Mouse (Mus musculus) monocyte, adult 5-6 weeks (primary cell): ENCODE measurements around the gene Dync1h1. TPM values are rescaled to one million over a fixed set of nuclear protein-coding genes. Genes with fewer than 3 reads are reported as not detected.
A peak's percentile ranks its signal among the peaks of the same experiment; 100 is the strongest.

Experiments used
- ATAC-seq: fragments of 153-309, 156-312 bp; replicated peaks from 2 replicates; pipeline ENCODE4 v1.8.0; 2017; ENCODE audit warnings: mild to moderate bottlenecking; ENCODE audit not compliant: low TSS enrichment, insufficient number of reproducible peaks, severe bottlenecking, poor library complexity, low FRiP score
- total RNA-seq: library from RNA; stranded (forward); fragments of 200-1000, 200-491, 200-594 nt; gene quantifications from 3 replicates; pipeline ENCODE4 v1.2.3, GENCODE M21; 2017

The Dync1h1 gene
- 122 to 194 TPM (median 132 TPM) in 3 replicates for total RNA-seq

DNA sequence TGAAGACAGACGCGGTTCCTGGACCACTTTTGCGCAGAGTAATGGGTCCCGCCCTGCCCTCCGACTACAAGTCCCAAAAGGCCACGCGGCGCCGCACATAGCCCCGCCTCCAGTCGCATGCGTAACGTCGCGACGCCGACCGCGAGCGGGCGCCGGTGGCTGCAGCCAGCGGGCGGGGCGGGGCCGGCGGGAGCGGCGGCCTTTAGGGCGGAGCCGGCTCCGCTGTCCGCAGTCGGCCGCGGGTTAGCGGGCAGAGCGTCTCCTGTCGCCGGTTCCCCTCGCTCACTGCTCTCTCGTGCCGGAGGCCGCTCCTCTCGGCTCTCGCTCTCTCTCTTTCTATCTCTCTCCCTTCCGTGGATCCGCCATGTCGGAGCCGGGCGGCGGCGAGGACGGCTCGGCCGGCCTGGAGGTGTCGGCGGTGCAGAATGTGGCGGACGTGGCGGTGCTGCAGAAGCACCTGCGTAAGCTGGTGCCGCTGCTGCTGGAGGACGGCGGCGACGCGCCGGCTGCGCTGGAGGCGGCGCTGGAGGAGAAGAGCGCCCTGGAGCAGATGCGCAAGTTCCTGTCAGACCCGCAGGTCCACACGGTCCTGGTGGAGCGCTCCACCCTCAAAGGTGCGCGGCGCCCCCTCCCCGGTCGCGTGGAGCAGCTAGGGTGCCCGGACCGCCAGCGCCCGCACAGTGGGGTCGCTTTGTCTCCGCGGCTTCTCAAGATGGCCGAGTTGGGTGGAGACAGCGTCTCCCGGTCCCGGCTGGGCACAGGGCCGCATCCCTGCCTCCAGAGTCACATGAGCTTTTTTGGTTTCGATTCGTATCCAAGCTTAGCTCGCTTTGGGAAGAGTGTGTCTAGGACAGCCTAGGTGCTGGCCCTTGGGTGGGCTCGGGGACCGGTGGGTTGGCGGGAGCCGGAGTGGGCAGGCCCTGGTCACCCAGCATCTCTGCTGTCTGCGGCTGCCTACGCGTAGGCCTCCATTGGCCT is at the start of gene Dync1h1:
TSS of gene Dync1h1 (plus strand) at position 212 of the 978 bp plus-strand sequence.
- ATAC-seq = peak; percentile 84

DNA sequence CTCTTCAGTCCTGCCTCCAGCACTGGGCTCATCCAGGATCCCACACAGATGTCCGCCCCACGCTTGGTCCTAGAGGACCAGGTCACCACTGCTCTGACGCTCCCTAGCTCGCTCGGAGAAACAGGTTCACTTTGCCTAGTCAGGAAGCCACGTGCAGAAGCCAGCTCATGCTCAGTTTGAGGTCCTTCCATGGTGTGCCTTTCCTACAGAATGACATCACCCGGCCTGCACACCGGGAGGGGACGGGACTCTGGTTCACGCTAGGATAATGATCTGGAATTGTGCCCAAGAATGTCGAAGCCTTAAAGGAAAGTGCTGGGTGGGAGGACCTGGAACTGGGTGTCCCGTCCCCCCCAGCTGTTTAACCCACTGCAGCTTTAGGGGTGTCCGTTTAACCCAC is 49.1 kb upstream of the Dync1h1 start:
- ATAC-seq = no peak

DNA sequence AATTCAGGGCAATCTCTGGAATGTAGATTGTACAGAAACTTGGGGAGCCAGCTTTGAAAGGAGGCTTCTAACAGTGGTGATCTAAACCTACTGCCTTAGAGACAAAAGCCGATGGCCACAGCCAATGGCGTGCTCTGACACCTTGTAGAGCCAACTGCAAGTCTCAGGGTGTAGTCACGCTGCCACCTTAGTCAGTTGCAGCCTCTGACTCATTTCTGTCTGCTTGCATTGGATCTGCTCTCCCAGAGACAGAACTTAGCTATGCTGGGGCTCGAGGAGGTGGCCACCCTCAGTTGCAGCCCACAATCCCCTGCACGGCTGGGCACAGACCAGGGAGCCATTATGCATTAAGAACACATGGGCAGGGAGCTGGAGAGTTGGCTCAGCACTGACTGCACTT is 47.9 kb upstream of the Dync1h1 start:
- ATAC-seq = no peak

DNA sequence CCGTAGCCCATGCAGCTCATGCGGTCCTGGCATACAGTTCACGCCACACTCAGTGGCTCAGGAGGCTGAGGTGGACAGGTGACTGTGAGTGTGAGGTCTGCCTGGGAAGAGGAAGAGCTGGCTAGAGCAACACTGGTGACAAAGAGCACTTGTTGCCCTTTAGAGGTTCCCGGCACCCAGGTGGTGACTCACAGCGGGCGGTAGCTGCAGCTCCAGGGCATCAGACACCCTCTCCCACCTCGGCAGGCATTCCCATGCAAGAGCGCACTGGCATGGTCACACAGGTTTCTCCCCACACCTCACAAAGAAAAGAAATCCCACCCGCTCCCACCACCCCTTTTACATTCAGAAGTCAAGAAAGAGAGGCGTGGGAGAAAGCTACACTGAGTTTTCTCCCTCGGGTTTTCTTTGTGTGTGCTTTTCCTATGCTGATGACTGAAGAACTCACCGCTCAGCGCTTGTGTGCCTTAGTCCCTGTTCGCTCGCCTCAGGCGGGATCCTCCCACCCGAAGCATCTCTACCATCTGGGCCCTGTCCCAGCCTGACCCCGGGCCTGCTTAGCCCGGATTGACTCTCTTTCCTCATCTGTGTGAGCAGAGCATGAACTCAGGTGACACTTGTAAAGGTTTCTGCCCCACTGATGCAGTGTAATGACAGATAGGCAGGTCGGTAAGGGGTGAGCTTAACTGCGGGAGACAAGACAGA is 45.6 kb upstream of the Dync1h1 start:
- no peak for ATAC-seq

DNA sequence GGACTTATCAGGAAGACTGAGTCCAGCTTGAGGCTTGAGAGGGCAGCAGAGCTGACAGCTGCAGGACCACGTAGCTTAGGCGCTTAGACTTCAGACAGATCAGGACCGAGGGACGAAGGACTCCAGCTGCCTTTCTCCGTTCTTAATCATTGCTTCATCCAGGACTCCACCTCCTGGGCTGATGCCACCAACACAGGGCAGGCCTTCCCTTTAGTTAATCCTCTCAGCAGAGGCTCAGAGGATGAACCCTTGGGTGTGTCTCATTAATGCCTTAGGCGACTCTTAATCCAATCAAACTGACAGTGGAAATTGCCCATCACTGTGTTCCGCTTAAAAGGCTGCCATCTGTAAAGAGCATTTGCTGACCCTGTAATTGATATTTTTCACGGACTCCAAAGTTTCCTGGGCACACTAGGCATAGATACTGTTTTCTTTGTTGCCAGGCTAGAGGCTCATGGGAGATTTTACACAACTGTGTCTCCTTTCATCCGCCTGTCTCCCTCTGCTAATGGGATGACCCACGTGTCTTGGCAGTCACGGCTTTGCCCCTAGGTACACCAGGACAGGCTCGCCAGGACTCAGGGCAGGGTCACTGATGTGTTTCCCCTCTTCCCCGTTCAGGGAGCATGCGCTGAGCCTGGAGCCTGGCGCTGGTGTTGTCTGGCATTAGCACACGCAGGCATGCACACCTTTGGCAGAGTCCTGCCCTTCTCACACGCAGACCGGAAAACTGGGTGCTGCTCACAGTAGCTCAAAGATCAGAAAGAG is 44.2 kb upstream of the Dync1h1 start:
- no peak for ATAC-seq

DNA sequence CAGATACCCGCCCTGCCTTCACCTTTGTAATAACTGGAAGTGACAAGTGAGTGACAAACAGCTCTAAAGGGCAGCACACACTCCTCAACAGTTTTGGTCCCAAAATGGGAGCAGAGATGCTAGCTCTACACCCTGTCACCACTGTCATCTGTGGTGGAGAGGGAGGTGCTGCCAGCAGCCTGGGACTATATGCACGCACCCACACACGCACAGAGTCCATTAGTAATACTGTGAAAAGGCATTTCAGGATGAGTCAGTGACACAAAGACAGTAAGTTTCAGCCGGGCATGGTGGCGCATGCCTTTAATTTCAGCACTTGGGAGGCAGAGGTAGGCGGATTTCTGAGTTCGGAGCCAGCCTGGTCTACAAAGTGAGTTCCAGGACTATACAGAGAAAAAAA is 43.1 kb upstream of the Dync1h1 start:
- no peak for ATAC-seq

DNA sequence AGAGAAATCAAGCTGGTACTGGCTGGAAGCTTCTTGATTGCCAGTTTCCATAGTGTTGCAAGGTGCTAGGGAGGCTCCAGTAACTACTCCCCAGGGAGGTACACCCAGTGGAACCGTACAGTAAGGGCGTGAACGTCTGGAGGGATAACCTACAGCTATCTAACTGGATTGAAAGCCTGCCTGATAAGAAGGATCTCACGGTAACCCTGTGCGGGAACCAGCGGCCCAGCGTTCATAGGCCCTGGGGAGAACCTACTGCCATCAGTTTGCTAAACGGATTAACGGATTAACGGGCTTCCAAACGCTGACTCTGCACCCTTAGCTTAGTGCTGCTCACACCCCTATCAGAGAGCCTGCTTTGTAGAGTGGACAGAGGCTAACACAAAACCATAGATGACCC is 37.9 kb upstream of the Dync1h1 start:
- no peak for ATAC-seq

DNA sequence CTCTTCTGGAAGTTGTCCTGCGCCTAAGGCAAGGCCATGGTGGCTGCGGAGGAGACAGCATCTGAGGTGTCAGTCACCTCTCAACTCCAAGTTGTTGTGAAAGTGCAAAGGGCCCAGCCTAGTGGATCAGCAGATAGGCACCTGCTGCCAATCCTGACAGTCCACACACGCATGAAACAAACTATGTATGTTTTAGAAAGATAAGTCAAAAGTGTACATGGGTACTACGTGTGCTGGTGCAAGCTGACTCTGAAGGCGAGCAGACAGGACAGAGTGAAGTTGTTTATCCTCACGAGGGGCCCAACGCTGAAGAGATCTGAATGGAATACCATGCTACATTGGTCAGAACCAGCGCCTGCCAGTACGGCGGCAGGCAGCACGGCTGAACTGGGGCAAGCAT is 36.4 kb upstream of the Dync1h1 start:
- no peak for ATAC-seq

DNA sequence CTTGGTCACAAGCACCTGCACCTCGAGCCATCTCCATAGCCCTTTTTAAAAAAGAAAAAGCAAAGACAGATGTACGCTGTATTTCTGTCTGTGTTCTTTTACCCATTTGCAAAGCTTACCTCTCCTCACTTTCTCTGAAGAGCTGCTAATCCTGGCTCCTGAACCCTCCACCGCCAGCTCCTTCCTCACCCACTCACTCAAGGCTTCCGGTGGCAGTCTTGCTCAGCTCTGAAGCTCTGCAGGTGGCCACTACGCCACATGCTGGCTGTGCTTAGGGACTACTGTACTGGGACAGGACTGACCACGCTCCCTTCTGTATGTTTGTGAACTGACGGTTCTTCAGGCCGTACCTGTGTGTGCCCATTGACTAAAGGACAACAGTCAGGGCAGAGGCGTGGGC is 34.9 kb upstream of the Dync1h1 start:
- ATAC-seq = no peak

DNA sequence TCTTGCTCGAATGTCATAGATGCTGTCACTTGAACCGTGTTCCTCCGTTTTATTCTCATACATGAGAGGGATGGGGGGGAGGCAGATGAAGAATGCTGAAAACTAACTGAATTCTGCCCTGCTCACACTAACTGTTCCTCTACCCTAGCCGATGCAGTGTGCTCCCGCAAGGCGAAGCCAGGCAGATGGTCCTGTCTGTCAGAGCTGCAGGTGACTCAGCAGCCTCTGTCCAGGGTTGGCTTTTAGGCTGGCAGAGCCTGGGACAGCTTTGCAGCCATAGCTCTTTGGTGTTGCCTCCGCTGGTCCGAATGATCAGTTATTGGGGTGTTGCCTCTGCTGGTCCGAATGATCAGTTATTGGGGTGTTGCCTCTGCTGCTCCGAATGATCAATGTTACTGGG is 30.2 kb upstream of the Dync1h1 start:
- no peak for ATAC-seq

DNA sequence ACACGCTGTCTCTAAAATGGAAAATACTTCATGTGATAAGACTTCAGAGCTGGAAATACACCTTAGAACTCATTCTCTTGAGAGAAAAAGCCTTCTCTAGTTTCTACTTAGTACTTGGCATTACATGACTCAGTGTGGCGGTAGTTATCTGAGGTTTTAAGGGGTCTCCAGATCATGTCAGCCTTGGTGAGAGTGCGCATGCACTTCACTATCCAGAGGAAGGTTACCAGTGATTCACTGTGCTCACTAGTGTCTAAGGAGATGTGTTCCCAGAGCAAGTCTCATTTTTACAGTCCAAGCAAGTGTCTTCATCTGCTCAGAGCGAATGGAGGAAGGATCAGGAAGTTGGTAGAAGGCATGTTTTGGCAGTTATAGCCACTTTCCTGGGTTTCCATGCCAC is 28.9 kb upstream of the Dync1h1 start:
- no peak for ATAC-seq

DNA sequence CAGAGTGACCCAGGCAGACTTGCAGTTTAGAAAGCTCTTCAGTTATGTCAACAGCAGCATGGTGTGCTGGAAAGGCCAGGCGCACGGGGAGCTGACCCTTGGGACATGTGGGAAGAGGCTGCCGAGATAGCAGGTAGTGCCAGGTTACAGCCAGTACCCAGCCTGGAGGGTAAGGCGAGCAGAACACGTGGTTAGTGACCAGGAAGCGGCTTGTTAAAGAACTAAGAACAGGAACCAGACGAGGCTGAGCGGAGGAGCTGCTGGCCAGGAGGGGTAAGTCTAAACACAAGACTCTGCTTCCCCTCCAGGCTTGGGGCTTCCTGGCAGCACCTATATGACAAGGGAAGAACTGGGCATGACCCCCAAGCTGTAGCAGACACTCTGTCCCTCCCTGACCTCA is 27.6 kb upstream of the Dync1h1 start:
- ATAC-seq = no peak; the same call in 1 of the 2 replicates

DNA sequence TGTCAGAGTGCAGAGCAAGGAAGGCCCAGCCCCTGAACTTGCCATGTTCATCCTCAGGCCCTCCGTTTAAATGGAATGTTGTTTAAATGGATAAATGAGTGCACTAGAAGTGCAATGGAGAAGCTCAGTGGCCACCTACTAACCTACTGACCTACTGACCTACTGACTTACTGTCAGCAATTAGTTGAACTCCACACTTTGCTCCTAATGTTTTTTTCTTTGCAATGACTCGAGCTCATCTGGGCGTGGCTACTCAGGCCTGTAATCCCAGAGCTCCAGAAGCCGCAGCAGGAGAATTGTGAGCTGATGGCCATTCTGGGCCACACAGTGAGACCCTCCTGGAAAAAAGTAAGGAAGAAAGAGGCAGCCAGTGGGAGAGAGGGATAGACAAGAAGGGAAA is 25.3 kb upstream of the Dync1h1 start:
- ATAC-seq = no peak

DNA sequence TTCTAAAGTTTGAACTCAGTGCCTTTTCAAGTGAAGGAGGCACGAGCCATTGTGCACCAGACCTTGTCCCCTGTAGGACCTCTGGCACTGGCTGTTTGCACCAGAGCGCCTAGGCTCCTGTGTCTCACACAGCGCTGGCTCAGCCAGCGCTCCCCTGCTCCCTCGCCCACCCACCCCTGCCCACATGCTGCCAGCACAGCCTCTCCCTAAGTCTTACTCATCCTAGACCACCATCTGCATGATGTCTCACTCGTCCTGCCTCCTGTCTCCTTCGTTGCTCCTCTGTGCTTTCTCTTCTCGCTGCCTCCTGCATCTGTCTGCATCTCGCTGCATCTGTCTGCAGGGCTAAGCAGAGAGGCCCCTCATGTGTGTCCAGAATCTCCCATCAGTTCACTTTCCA is 22.9 kb upstream of the Dync1h1 start:
- no peak for ATAC-seq

DNA sequence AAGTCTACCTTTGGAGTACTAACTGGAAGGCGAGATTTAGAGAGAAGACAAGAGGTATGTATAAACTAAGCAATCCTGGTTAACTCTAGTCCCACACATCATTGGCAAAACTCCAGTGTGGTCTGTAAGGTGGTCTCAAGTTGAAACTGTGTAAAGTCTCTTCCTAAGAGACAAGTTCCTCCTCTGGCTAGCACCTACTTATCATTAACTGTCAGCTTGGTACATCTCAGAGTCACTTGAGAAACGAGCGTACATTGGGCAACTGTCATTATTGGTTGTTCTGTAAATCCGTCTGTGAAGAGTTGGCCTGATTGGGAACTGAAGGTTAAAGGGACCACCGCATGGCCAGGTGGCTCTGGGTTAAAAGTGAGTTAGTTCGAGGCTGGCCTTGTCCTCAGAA is 12.6 kb upstream of the Dync1h1 start:
- ATAC-seq = no peak

DNA sequence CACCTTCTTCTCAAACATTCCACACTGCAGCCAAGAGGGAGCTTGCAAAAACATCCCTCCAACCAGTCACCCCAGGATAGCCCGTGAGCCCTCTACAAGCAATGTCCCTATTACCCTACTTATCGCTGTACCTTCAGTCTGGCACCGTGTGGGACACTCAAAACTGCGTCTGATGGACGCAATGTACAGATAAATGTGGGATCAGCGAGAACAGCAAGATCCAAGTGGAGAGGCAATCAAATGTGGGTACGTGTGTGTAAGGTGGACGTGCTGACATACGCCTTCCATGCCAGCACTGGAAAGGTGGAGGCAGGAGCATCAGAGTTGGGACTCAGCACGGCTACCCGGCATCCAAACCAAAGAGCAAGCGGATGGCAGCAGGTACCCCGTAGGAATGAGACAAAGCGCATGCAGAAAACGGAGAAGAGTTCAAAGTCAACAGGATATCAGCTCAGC is 10.4 kb upstream of the Dync1h1 start:
- peak; percentile 7 for ATAC-seq

DNA sequence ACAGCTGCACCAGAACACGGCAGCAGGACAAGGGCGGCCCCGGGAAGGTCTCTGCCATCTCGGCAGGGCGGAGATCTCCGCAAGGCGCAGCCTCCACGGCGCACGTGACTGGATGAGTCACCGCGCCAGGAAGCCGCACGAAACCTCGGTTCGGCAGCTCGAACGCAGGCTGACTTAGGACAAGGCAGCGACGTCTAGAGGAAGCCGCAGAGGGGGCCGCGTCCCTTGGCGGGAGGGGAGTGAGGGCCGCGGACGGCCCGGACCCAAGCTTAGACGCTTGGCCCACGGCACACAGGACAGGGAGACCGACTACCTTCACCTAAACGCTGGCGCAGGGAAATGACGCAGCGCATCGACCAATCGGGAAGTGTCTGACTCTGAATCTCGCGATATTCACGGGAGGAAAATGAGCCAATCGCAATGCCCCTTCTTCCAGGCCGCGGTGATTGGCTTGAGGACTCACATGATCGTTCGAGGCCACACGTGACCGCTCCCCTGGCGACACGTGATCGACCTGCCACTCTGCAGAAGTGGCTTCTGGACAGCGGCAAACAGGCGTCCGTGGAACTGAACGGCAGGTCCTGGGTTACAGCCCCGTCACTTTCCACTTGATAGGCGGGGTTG is 9.9 kb upstream of the Dync1h1 start:
- peak; percentile 93 for ATAC-seq

DNA sequence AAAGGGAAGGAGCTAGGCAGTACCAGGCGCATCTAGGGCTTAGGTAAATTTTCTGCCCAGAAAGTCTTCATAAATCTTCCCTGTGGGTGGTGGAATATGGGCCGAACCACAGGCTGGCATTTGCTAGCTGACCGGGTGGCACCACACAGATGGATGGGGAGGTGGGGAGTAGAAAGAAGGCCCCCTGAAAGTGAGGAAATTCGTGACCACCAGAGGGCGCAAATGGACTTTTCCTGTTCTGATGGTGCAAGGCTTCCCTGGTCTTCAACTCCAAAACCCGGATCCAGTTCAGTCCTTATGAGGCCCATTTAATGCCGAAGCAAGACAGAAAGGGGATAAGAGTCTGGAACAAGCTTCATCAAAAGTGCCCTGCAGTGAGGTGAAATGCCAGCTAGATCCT is 2.7 kb upstream of the Dync1h1 start:
- peak; percentile 18; the same call in 1 of the 2 replicates for ATAC-seq

DNA sequence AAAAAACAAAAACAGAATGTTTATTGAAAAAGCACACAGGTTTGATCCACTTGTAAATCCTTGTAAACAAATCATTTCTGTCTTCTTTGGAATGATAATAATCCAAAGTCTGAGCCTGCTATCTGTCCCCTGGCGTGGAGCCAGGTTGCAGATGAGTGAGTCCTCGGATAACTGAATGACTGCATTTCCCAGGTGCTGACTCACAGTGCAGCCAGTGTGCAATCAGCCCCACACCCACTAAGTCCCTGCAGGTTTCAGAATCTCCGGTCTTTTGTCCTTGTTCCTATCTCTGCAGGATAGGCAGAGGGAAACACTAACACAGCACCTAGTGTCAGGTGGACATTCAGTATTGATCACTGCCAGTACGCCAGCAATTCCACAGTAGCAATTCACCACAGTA is 1.5 kb upstream of the Dync1h1 start:
- no peak for ATAC-seq
